Mouse (Mus musculus): ENCODE measurements around the gene Mrps18c.

- TF ChIP-seq CTCF (IDR thresholded peaks at IDR 0.05; ENCODE audit: extremely low read depth, insufficient read depth, low read length): no peak
- no peak for TF ChIP-seq POLR2A (IDR thresholded peaks at IDR 0.05; ENCODE audit: extremely low read depth, insufficient read depth, low read length)
These were observed 46.8 kb upstream of the Mrps18c start for GRCm38 (mm10) chr5:100751655-100752054.

Data from cortical plate, adult 2 months (tissue).